Mouse (Mus musculus) E14TG2a.4 (cell line): ENCODE measurements around the gene Ptch2.

ENCODE experiments used
- H3K27me3 ChIP-seq: 2 replicates; pipeline ENCODE4 v1.6.1; 2014; ENCODE audit warnings: low read length, control low read depth; ENCODE audit not compliant: insufficient read depth
- H3K36me3 ChIP-seq: 2 replicates; pipeline ENCODE4 v1.6.1; 2014; ENCODE audit warnings: low read length, control low read depth; ENCODE audit not compliant: insufficient read depth
- H3K4me1 ChIP-seq: replicated peaks from 2 replicates; pipeline ENCODE4 v1.6.1; 2014; ENCODE audit warnings: low read depth, low read length, control low read depth
- H3K4me3 ChIP-seq: replicated peaks from 2 replicates; pipeline ENCODE4 v1.5.1; 2014; ENCODE audit warnings: mild to moderate bottlenecking, low read length
- H3K9me3 ChIP-seq: 2 replicates; pipeline ENCODE4 v1.6.1; 2014; ENCODE audit warnings: low read length, control low read depth
- CTCF ChIP-seq: conservative IDR thresholded peaks from 2 replicates; pipeline ENCODE4 v1.5.1; 2014; ENCODE audit warnings: low read length
- NANOG ChIP-seq: IDR thresholded peaks from 2 replicates; pipeline ENCODE4 v1.6.1; 2014; ENCODE audit warnings: borderline replicate concordance, low read length, mixed read lengths
- POU5F1 ChIP-seq: IDR thresholded peaks from 2 replicates; pipeline ENCODE4 v1.6.1; 2014; ENCODE audit warnings: low read length, borderline replicate concordance

Ptch2 gene

DNA sequence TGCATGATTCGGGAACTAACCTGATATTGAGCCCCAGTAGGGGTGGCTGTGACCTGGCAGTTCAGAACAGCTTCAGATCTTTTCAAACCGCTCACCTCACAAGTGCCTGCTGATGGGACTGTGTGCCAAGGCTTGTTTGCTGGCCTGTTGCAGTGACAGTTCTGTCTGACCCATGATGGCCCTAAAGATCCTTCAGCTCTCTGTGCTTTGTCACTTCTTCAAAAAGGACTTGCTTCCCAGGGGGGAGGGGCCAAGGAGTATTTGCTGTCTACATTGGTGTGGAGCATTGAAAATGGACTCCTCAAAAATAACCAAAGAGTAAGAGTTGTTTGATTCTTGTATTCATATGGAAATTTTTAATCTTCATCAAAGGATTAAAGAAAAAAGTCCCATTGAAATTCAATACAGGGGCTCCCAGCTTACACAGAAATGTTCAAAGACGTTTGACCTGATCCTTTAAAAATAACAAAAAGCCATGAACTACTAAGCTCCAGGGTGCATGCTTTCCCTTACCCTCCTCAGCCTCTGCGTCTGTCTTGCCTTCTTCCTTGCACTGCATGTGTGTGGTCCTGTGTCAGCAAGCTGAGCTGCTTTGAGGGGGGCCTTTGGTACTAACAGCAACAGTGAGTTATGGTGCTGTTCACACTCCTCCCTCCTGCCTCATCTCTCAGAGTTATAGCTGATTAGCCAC is 33.0 kb upstream of the Ptch2 start:
- Histone ChIP-seq H3K4me3 (no peak overlapping the region), H3K4me1 (peaks cover 31% of the 10 kb centered on the region), H3K9me3 (no peaks in the 10 kb centered on the region), H3K27me3 (no peaks in the 10 kb centered on the region), H3K36me3 (peaks cover 97% of the 10 kb centered on the region)
- TF ChIP-seq POU5F1, result no peak
- no peak for TF ChIP-seq CTCF
- peak; percentile 51; the same call in 1 of the 2 replicates for TF ChIP-seq NANOG

DNA sequence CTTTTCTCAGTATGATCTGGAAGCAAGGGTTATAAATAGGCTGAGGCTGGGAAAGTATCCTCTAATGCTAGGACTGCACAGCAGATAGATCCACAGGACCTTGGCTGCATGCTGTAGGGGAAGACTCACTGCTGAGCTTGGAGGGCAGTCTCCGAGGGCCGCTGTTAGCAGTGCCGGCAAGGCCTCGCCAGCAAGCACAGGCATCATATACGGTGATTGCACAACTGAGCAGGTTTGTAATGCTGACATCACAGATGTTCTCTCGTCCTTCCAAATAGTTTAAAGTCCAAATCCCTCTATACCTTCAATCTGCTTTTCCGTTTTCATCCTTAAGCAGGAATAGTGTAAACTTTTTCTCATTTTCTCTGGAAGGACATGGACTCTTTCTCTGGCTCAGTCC is 27.8 kb upstream of the Ptch2 start:
- H3K4me3 ChIP-seq, result no peak overlapping the region
- no peaks in the 10 kb centered on the region for H3K27me3 ChIP-seq
- H3K4me1 ChIP-seq, result peaks cover 4% of the 10 kb centered on the region
- H3K9me3 ChIP-seq, result no peaks in the 10 kb centered on the region
- TF ChIP-seq POU5F1, result no peak
- no peak for TF ChIP-seq CTCF
- TF ChIP-seq NANOG, result no peak
- peaks cover 100% of the 10 kb centered on the region for H3K36me3 ChIP-seq

DNA sequence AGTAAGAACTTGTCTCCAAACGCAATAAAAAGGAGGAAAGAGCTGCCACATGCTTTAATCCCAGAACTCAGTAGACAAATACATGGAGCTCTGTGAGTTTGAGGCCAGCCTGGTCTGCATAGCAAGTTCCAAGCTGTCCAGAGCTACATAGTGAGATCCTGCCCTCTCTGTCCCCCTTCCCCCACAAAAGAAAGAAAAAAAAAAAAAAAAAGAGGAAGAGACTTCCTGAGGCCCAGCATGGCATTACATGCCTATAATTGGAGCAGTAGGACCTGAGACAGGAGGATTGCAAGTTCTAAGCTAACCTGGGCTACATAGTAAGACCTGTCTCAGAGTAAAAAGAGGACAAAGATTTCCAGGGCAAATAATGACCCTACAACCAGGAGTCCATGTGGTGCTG is 26.2 kb upstream of the Ptch2 start:
- TF ChIP-seq CTCF, result no peak
- no peak for TF ChIP-seq POU5F1
- no peak for TF ChIP-seq NANOG
- peaks cover 100% of the 10 kb centered on the region for H3K36me3 ChIP-seq
- H3K4me3 ChIP-seq, result no peak overlapping the region
- no peaks in the 10 kb centered on the region for H3K9me3 ChIP-seq
- no peaks in the 10 kb centered on the region for H3K4me1 ChIP-seq
- no peaks in the 10 kb centered on the region for H3K27me3 ChIP-seq

DNA sequence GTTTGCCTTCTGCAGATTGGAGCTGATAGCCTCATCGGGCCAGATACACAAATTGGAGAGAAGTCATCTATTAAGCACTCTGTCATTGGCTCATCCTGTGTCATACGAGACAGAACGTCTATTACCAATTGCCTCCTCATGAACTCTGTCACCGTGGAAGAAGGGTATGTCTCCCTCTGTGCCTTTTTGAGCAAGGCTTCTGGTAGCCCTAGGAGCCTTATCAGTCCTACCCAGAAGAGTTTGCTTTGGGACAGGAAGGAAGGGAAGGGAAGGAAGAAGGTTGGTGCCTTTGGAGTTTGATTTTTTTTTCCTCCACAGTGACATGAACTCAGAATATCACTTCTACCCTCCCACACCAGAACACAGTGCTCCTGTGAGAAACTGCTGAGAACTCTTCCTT is 25.3 kb upstream of the Ptch2 start:
- Histone ChIP-seq H3K4me3 (no peak overlapping the region), H3K9me3 (no peaks in the 10 kb centered on the region), H3K27me3 (no peaks in the 10 kb centered on the region), H3K36me3 (peaks cover 100% of the 10 kb centered on the region), H3K4me1 (no peaks in the 10 kb centered on the region)
- TF ChIP-seq CTCF, result no peak
- TF ChIP-seq NANOG, result no peak
- no peak for TF ChIP-seq POU5F1

DNA sequence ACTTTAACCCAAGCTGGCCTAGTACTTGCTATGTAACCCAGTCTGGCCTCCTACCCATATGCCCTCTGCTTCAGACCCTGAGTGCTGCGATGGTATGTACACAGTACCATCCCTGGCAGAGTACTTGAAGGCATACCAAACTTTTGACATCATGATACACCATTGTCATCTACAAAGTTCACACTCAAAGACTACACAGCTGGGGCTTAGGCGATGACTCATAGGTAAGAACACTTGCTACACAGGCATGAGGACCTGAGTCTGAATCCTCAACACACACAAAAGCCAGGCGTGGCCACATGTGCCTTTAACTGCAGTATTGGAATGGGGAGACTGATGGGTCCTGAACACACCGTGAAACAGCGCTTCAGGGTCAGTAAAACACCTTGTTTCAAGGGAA is 24.7 kb upstream of the Ptch2 start:
- H3K4me1 ChIP-seq, result no peaks in the 10 kb centered on the region
- no peaks in the 10 kb centered on the region for H3K27me3 ChIP-seq
- H3K36me3 ChIP-seq, result peaks cover 100% of the 10 kb centered on the region
- no peak for TF ChIP-seq NANOG
- no peak for TF ChIP-seq POU5F1
- TF ChIP-seq CTCF, result no peak
- H3K9me3 ChIP-seq, result no peaks in the 10 kb centered on the region
- no peak overlapping the region for H3K4me3 ChIP-seq

DNA sequence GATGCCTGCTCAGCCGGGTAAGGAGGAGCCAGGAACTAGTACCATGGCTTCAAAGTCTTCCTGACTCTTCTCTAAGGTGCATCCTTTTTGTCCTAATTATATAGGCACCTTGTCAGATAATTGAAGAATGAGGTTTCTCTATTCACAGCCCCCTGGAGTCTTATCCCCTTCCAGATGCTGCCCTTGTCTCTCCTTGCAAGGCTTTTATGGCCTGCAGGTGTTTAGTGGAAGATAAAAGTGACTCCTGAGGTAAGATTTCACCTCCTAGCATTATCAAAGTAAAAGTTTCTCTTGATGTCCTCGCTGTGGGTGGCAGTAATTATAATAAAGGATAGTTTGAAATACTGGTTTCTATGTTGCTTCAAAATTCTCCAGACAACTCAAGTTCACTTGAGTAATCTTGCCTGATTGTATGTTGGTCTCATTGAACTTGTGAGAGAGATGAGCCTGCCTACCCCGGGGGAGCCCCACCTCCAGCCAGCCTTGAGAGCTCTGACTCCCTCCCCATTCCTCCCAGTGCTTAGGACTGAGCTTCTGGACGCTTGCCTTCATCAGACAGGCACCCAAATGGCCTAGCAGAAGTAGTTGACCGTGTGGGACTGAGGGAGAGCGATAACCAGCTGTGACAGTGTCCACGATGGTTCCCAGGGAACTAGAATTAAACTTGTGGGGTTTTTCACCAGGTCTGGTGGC is 7.8 kb upstream of the Ptch2 start:
- Histone ChIP-seq H3K36me3 (peaks cover 46% of the 10 kb centered on the region), H3K27me3 (no peaks in the 10 kb centered on the region), H3K4me3 (no peak overlapping the region), H3K4me1 (peaks cover 34% of the 10 kb centered on the region), H3K9me3 (no peaks in the 10 kb centered on the region)
- TF ChIP-seq POU5F1 (no peak), NANOG (no peak), CTCF (no peak)

DNA sequence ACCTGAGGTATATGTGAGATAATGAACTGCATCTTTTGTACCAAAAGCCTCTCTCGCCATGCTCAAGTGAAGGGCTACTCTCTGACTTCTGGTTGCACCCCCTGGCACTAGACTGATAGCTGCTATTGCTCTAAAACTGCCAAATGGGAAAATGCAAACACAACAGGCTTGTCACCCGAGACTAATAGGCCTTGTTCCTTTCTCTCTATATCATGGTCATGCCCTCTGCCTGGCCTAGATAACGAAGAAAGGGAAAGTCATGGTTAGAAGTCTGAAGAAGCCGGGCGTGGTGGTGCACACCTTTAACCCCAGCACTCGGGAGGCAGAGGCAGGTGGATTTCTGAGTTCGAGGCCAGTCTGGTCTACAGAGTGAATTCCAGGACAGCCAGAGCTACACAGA is 5.3 kb upstream of the Ptch2 start:
- TF ChIP-seq CTCF (no peak), NANOG (no peak), POU5F1 (no peak)
- H3K36me3 ChIP-seq, result peaks cover 27% of the 10 kb centered on the region
- H3K27me3 ChIP-seq, result no peaks in the 10 kb centered on the region
- peaks cover 48% of the 10 kb centered on the region for H3K4me1 ChIP-seq
- no peaks in the 10 kb centered on the region for H3K9me3 ChIP-seq
- no peak overlapping the region for H3K4me3 ChIP-seq

DNA sequence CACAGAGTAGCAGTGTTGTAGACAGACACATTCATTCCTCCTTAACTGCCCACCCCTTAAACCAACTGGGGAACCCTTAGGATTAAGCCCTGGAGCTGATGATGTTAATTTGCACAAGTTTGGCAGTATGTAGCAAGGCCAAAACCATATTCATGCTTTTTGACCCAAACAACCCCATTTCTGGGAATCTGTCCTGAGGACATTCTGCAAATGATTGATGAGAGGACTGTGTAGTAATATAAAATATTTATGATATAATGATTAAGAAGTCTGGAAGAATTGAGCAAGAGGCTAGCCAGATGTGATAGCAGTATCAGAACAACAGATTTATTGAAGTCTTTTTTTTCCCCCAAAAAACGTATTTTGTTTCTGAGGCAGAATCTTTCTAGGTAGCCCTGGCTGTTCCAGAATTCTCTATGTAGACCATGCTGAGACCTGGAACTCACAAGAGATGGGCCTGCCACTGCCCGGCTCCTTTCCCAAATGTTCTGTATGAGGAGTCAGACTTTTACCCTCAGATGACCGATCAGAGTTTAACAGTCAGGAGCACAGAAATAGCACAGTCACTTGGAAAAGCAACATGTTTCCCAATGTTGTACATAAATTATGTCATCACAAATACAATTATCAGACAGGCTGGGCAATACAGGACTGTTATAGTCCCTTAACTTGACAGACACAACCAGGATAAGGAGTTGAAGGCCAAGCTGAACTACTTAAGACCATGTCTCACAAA is 1.1 kb upstream of the Ptch2 start:
- Histone ChIP-seq H3K27me3 (no peaks in the 10 kb centered on the region), H3K9me3 (no peaks in the 10 kb centered on the region), H3K4me1 (peaks cover 62% of the 10 kb centered on the region), H3K36me3 (peaks cover 22% of the 10 kb centered on the region), H3K4me3 (no peak overlapping the region; the same call in 1 of the 2 replicates)
- no peak for TF ChIP-seq CTCF
- TF ChIP-seq POU5F1, result no peak
- no peak for TF ChIP-seq NANOG

DNA sequence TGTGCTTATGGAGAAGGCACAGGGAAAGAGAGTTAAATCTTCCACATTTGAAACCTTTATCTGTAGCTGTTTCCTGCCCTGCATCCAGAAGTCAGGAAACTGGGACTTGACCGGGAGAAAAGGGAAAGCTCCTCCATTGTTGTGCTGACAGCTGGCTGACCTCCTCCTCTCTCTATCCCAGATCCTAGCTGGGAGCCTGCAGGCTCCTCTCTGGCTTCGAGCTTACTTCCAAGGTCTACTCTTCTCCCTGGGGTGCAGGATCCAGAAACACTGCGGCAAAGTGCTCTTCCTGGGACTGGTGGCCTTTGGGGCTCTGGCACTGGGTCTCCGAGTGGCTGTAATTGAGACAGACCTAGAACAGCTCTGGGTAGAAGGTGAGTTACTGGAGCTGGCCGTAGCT is 791 bp downstream of the Ptch2 start:
- Histone ChIP-seq H3K4me1 (peaks cover 70% of the 10 kb centered on the region), H3K27me3 (no peaks in the 10 kb centered on the region), H3K4me3 (peak overlapping the region; percentile 92), H3K36me3 (peaks cover 41% of the 10 kb centered on the region), H3K9me3 (no peaks in the 10 kb centered on the region)
- TF ChIP-seq CTCF (no peak), NANOG (no peak), POU5F1 (no peak)
